Mouse (Mus musculus): ENCODE measurements around the gene Slc39a7. TPM values are rescaled to one million over a fixed set of nuclear protein-coding genes. Genes with fewer than 3 reads are reported as not detected.
"Not testable (repeated sequence)": the region's sequence is repeated elsewhere in the genome, so short reads cannot be mapped to it uniquely, and the experiment has no call there.

Gene Slc39a7
- polyA plus RNA-seq, 1 experiment from 2014 or later: 205 TPM

DNA sequence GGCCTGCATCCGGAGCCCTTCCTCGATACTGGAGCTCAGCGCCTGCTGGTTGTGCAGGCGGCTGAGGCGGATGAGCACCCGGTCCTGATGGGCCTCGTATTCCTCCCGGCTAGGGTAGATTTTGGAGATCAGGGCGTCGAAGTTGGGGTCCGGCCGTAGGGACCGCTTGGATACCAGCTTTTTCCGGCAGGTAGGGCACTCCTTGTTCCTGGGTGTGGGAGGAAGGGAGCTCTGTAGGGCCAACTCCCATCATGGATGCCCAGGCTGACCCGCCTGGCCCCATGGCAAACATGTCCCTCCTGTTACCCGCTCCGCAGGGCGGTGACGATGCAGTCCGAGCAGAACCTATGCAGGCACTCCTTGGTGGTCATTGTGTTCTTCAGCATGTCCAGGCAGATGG is 8.5 kb downstream of the Slc39a7 start:
- no peak overlapping the region for H3K27ac ChIP-seq
- H3K9me3 ChIP-seq: peaks cover 4% of the 10 kb centered on the region; the same call in 1 of the 2 replicates
- no peak overlapping the region for H3K9ac ChIP-seq
- H3K36me3 ChIP-seq: peaks cover 25% of the 10 kb centered on the region
- 95% methylated on average over 20 of the region's 20 CpGs for WGBS
- no peak for ATAC-seq (ENCODE audit: borderline replicate concordance, extremely low read depth, low FRiP score, low TSS enrichment)
- peaks cover 35% of the 10 kb centered on the region for H3K4me1 ChIP-seq
- no peak overlapping the region for H3K4me3 ChIP-seq
- H3K4me2 ChIP-seq: no peak overlapping the region
- no peaks in the 10 kb centered on the region for H3K27me3 ChIP-seq

DNA sequence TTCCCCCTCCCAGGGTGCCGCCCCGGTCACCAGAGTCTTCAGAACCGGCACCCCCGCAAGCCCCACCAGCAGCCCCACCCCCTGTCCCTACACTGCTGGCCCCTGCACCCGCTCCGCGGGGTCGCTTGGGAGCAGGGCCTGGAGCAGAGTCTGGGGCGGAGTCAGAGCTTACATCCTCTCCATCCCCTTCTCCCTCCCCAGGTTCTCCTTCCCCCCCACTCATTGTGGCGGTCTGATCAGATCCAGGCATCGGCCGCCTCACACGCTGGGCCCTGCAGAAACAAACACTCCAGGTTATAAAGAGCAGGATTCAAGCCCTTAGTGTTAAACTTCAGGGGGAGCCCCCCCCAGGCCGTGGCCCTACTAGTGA is 9.1 kb downstream of the Slc39a7 start:
- Histone ChIP-seq H3K36me3 (peaks cover 25% of the 10 kb centered on the region), H3K27ac (no peak overlapping the region), H3K9ac (no peak overlapping the region), H3K4me2 (no peak overlapping the region), H3K27me3 (no peaks in the 10 kb centered on the region), H3K4me3 (no peak overlapping the region), H3K4me1 (peaks cover 31% of the 10 kb centered on the region), H3K9me3 (peaks cover 4% of the 10 kb centered on the region; the same call in 1 of the 2 replicates)
- ATAC-seq (ENCODE audit: borderline replicate concordance, extremely low read depth, low FRiP score, low TSS enrichment): no peak
- 83% methylated on average over 14 of the region's 14 CpGs for WGBS

DNA sequence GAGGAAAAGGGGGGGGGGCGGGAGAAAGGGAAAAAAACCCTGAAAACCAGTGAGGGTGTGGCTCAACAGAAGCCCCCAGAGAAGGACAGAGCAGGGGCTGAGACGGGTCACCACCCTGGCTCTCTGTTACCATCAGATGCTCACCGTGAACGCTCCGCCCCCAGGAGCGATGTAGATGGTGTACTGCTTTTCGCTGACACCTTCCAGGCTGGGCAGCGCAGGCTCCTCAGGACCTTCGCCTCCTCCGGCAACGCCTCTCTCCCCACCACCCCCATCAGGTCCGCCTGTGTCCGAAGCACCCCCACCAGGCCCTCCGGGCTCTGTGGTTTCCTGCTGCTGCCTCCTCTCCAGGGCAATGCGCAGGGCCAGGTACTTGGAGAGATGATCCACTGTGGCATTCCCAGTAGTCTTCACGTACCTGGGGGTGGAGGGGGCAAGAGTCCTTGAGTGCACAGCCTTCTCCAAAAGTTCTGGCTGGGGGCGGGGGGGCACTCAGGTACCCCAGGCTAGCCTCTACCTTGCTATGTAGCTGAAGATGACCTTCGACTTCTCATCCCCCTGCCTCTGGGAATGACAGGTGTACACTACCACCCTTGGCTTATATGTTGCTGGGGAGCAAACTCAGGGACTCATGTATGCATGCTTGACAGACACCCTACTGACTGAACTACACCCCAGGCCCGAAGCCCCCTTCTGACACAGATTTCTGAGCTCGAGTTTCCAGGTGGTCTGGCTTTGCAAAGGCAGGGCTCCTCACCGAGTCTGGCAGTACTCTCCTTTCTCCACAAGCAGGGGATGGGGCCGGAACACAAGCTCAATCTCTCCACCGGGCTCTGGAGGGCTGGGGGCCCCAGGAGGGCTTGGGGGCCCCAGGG is 9.7 kb downstream of the Slc39a7 start:
- 86% methylated on average over 23 of the region's 23 CpGs for WGBS
- peaks cover 4% of the 10 kb centered on the region; the same call in 1 of the 2 replicates for H3K9me3 ChIP-seq

DNA sequence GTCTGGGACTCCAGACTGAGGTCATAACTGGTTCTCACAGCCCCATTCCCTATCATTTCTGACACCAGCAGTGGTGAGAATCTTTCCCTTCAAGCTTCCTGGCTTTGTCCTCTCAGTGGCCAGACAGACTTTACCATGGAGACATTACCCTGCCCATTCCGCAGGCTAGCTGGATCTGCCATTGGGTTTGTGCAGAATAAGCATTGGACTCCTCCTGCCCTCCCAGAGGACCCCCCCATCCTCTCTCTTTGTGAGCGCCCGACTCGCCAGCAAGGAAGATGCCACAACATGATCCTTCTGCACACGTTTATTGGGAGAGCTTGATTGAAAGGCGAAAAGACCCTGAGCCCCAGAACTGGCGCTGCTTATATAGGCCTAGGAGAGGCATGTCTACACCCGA is 18.0 kb downstream of the Slc39a7 start:
- Histone ChIP-seq H3K9ac (no peak overlapping the region), H3K27ac (no peak overlapping the region), H3K4me3 (no peak overlapping the region), H3K9me3 (no peaks in the 10 kb centered on the region), H3K27me3 (no peaks in the 10 kb centered on the region), H3K4me1 (no peaks in the 10 kb centered on the region), H3K4me2 (no peak overlapping the region), H3K36me3 (no peaks in the 10 kb centered on the region)
- 87% methylated on average over 8 of the region's 8 CpGs for WGBS
- ATAC-seq (ENCODE audit: borderline replicate concordance, extremely low read depth, low FRiP score, low TSS enrichment): no peak

More for the DNA sequence above, 9.7 kb downstream of the Slc39a7 start:
- peaks cover 25% of the 10 kb centered on the region for H3K4me1 ChIP-seq
- no peak overlapping the region for H3K4me2 ChIP-seq
- no peak overlapping the region for H3K27ac ChIP-seq
- H3K27me3 ChIP-seq: no peaks in the 10 kb centered on the region
- H3K36me3 ChIP-seq: peaks cover 25% of the 10 kb centered on the region
- no peak overlapping the region for H3K9ac ChIP-seq
- H3K4me3 ChIP-seq: no peak overlapping the region
- ATAC-seq (ENCODE audit: borderline replicate concordance, extremely low read depth, low FRiP score, low TSS enrichment): no peak

DNA sequence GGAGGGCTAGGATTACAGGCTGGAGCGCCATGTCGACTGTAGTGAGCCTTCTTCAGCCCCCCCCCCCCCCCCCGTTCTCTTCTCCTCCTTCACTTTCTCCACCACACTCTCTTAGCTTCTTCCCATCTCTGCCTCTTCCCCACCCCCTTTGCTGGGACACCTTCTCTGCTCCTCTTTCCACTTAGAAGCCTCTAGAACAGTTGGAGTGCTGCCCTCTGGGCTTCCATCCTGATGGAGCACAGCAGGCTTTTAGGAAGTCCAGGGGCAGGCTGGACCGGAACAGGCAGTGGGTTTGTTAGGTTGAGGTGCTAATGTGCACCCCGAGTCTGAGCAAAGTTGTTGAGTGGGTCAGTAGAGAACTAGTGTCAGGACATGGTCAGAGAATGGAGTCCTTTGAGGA is 21.3 kb downstream of the Slc39a7 start:
- no peak overlapping the region for H3K4me2 ChIP-seq
- peaks cover 6% of the 10 kb centered on the region; the same call in 1 of the 2 replicates for H3K27me3 ChIP-seq
- no peaks in the 10 kb centered on the region for H3K9me3 ChIP-seq
- H3K27ac ChIP-seq: no peak overlapping the region
- no peak for ATAC-seq (ENCODE audit: borderline replicate concordance, extremely low read depth, low FRiP score, low TSS enrichment)
- no peaks in the 10 kb centered on the region for H3K36me3 ChIP-seq
- no peak overlapping the region for H3K4me3 ChIP-seq
- H3K9ac ChIP-seq: no peak overlapping the region
- WGBS: 68% methylated on average over 5 of the region's 5 CpGs
- no peaks in the 10 kb centered on the region for H3K4me1 ChIP-seq

DNA sequence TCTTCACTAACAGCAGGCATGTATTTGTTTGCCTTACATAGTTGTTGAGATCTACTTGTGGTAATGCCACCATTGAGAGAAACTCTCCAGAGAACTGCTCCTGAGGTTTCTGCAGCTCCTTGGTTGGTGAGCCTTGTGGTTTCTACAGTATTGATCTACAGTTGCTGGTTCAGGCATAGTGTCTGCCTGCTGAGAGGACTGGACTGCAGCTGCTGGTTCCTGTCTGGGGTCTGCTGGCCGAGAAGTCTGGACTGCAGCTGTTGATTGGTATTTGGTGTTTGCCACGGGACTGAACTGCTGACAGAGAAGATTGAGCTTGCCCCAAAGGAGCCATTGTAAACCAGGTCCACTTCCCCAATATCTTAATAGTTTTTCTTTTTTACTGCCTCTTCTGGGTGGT is 24.9 kb downstream of the Slc39a7 start:
- no peak for ATAC-seq (ENCODE audit: borderline replicate concordance, extremely low read depth, low FRiP score, low TSS enrichment)
- Histone ChIP-seq H3K9me3 (no peaks in the 10 kb centered on the region), H3K27me3 (peaks cover 12% of the 10 kb centered on the region), H3K4me3 (no peak overlapping the region), H3K4me2 (no peak overlapping the region), H3K27ac (no peak overlapping the region), H3K9ac (no peak overlapping the region), H3K36me3 (no peaks in the 10 kb centered on the region), H3K4me1 (no peaks in the 10 kb centered on the region)
- 37% methylated on average over 2 of the region's 2 CpGs for WGBS

DNA sequence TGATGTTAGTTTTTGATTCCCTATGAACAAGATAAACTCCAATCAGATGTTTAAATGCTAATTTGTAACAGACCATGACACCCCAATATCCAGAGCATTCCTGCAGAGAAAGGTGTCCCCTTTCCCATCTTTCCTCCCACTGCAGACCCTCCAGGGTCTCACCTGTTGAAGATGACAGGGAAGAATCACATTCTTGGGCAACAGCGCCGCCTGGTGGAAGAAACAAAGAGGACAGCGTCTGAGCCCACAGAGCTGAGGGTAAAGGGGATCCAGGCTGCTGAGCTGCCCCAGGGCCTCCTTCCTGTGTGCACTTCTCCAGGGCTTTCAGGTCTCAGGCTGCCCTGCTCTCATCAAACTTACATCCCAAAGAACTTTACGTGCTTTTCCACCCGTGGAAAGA is 28.1 kb downstream of the Slc39a7 start:
- H3K27me3 ChIP-seq: peaks cover 36% of the 10 kb centered on the region
- H3K4me2 ChIP-seq: no peak overlapping the region
- no peak overlapping the region for H3K27ac ChIP-seq
- WGBS: 5% methylated on average over 5 of the region's 5 CpGs
- H3K9me3 ChIP-seq: no peaks in the 10 kb centered on the region
- peaks cover 9% of the 10 kb centered on the region; the same call in 1 of the 2 replicates for H3K4me1 ChIP-seq
- no peak for ATAC-seq (ENCODE audit: borderline replicate concordance, extremely low read depth, low FRiP score, low TSS enrichment)
- no peak overlapping the region for H3K4me3 ChIP-seq
- no peak overlapping the region for H3K9ac ChIP-seq
- H3K36me3 ChIP-seq: no peaks in the 10 kb centered on the region

DNA sequence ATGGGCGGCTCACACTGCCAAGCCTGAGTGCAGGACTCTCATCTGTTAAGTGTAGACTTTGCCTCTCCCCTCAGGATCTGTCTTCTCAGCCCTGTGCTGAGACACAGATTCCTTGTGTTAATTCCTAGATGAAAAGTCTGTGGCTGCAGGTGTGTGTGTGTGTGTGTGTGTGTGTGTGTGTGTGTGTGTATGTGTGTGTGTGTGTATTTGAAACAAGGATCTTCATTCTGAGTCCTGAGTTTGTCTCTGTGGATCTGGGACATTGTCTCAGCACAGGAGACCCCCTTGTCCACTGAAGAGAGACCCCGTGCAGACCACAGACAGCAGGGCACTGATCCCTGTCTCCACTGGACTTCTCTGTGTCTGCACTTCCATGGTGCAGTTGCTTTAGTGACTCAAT is 30.7 kb downstream of the Slc39a7 start:
- WGBS: 47% methylated on average over 2 of the region's 2 CpGs
- H3K9me3 ChIP-seq; H3K27ac ChIP-seq; ATAC-seq (ENCODE audit: borderline replicate concordance, extremely low read depth, low FRiP score, low TSS enrichment); H3K4me1 ChIP-seq; H3K9ac ChIP-seq; H3K36me3 ChIP-seq: not testable (repeated sequence)
- H3K27me3 ChIP-seq: peaks cover 44% of the 10 kb centered on the region
- peak overlapping the region; percentile 59; the same call in 1 of the 2 replicates for H3K4me3 ChIP-seq
- H3K4me2 ChIP-seq: peak overlapping the region; percentile 99

DNA sequence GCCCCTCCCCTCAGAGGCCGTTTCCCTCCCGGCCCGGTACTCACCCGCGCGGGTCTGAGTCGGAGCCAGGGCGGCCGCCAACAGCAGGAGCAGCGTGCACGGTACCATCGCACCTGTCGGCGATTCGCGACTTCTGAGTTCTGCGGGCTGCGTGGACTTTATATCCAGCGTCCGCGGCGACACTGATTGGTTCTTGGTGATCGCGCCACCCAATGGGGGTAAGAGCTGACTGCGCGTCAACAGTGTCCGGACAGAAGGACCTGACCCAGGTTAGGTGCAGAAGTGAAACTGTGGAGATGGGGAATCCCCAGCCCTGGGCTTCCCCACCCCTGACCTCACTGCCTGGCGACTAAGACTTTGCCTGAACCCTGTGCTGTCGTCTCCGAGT is 31.3 kb downstream of the Slc39a7 start, which contains the start of gene H2-K1:
Gene H2-K1, minus strand, starts transcription at position 198 of the 388 bp plus-strand sequence.
- Histone ChIP-seq H3K27me3 (peaks cover 41% of the 10 kb centered on the region), H3K4me2 (peak within 1 kb of the TSS; percentile 99), H3K9me3 (no peaks in the 10 kb centered on the region), H3K4me3 (peak within 1 kb of the TSS; percentile 59), H3K27ac (no peak within 1 kb of the TSS), H3K36me3 (no peaks in the 10 kb centered on the region), H3K4me1 (peaks cover 9% of the 10 kb centered on the region; the same call in 1 of the 2 replicates), H3K9ac (peak within 1 kb of the TSS; percentile 40)
- peak; percentile 83; the same call in 1 of the 2 replicates for ATAC-seq (ENCODE audit: borderline replicate concordance, extremely low read depth, low FRiP score, low TSS enrichment)
- WGBS: under 1% methylated on average over 30 of the region's 30 CpGs

DNA sequence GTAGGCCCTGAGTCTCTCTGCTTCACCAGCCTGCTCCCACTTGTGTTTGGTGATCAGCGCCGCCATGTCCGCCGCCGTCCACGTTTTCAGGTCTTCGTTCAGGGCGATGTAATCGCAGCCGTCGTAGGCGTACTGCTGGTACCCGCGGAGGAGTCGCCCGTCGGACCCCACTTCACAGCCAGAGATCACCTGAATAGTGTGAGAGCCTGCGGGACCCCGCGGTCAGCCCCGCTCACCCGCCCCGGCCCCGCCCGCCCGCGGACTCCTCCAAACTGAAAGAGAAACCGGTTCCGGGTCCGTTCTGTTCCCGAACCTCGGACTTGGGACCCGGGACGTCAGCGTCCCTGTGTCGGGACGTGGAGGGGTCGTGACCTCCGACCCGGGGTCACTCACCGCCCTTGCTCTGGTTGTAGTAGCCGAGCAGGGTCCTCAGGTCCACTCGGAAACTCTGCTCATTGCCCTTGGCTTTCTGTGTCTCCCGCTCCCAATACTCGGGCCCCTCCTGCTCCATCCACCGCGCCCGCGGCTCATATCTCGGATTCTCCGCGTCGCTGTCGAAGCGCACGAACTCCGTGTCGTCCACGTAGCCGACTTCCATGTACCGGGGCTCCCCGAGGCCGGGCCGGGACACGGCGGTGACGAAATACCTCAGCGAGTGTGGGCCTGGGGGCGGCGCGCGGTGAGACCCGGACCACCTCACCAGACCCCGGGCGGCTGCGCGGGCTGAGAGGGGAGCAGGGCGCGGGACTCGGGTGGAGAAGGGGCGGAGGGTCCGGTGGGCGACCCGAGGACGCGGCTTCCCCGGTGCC is 31.9 kb downstream of the Slc39a7 start:
- Histone ChIP-seq H3K4me2 (peak overlapping the region; percentile 99), H3K9me3 (no peaks in the 10 kb centered on the region), H3K27ac (no peak overlapping the region), H3K36me3 (no peaks in the 10 kb centered on the region), H3K27me3 (peaks cover 41% of the 10 kb centered on the region), H3K9ac (peak overlapping the region; percentile 40), H3K4me3 (peak overlapping the region; percentile 59), H3K4me1 (peaks cover 9% of the 10 kb centered on the region; the same call in 1 of the 2 replicates)
- peak; percentile 51 for ATAC-seq (ENCODE audit: borderline replicate concordance, extremely low read depth, low FRiP score, low TSS enrichment)
- WGBS: 1% methylated on average over 87 of the region's 87 CpGs

DNA sequence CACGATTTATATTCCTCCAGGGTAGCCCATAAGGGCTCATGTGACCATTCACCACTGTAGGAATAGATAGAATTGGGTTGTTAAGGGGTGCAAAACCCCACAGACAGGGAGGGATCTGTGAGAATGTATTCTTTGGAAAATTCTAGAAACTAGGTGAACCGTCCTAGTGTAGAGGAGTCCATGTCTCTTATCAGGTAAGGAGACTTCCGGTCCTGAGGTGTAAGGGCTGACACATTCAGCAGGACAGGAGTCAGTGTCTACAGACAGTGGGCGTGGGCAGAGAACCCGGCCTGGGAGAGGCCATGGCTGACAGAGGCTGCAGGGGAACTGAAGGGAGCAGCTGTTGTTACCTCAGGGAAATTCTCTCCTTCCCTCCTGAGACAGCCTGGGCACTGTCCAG is 32.8 kb downstream of the Slc39a7 start:
- H3K27me3 ChIP-seq: peaks cover 41% of the 10 kb centered on the region
- WGBS: 36% methylated on average over 5 of the region's 5 CpGs
- not testable (repeated sequence) for ATAC-seq (ENCODE audit: borderline replicate concordance, extremely low read depth, low FRiP score, low TSS enrichment); H3K4me1 ChIP-seq; H3K4me3 ChIP-seq; H3K9me3 ChIP-seq; H3K36me3 ChIP-seq; H3K4me2 ChIP-seq; H3K27ac ChIP-seq; H3K9ac ChIP-seq

DNA sequence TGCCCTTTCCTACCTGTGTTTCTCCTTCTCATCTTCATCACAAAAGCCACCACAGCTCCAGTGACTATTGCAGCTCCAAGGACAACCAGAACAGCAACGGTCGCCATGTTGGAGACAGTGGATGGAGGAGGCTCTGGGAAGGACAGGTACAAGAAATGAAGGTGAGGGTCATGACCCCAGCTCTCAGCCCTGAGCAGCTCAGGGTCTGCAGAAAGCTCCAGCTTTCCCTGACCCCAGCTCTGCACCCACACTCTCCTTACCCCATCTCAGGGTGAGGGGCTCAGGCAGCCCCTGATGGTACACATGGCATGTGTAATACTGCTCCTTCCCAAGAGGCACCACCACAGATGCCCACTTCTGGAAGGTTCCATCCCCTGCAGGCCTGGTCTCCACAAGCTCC is 34.5 kb downstream of the Slc39a7 start:
- not testable (repeated sequence) for H3K9ac ChIP-seq; H3K27ac ChIP-seq; H3K4me2 ChIP-seq; H3K9me3 ChIP-seq; ATAC-seq (ENCODE audit: borderline replicate concordance, extremely low read depth, low FRiP score, low TSS enrichment); H3K36me3 ChIP-seq; H3K4me3 ChIP-seq; H3K4me1 ChIP-seq
- 79% methylated on average over 2 of the region's 2 CpGs for WGBS
- H3K27me3 ChIP-seq: peaks cover 40% of the 10 kb centered on the region

Data from lung, embryonic 15.5 days (tissue).